Comparison of ENCODE assay signal across 8 mouse cellular contexts in the genomic region with DNA sequence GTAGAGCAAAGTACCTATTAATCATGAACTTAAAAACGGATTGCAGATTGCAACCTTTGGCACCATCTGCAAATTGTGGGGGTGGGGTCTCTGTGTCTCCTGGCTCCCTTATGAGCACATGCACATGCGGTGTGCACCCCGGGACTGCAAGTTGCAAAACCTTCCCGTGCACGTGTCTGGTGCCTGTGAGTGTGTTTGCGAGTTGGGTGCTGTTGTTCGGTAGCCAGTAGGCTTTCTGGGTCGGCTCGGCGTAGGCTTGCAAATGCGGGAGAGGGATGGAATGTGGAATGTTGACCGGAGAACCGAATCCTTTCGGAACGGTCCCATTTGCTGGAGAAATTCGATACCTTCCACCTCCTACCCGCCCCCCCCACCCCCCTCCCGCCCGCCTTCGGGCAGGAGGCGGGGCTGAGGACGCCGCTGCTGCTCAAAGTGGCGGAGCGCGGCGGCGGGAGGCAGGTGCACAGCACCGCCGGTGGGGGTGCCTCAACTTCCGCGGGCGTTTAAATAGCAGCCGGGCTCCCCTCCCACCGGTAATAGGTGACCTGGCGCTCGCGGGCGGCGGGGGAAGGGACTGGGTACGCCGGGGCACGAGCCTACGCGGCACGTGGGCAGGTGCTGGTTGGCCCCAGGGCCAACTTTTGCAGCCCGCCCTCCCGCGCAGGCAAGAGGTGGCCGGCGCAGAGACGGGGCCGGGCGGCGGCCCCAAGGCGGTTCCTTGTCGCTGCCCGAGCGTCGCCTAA. TPM values are rescaled to one million over a fixed set of nuclear protein-coding genes. Genes with fewer than 3 reads are reported as not detected.
DNase-seq lines count a peak whose midpoint lies in the region; ATAC-seq and TF ChIP-seq lines count a peak whose summit lies in the region.

No protein-coding gene starts in this region.

- peak; percentile 55 for DNase-seq in c-Kit-positive CD71-positive TER-119-negative erythroid progenitor cells, embryonic 14.5 days (ENCODE audit: low read depth)
- DNase-seq in forebrain, embryonic 10.5 days (ENCODE audit: extremely low spot score, low spot score) = peak; percentile 79
- peak; percentile 93 for DNase-seq in kidney, postnatal 14 days
- peak; percentile 46 to 60 (median 50) for DNase-seq in liver, embryonic 14.5 days (ENCODE audit: low read depth in 3 of 3, low spot score in 3 of 3)
- peak; percentile 83 for DNase-seq in neural tube, embryonic 10.5 days (ENCODE audit: extremely low spot score, low spot score)

- H3K27ac ChIP-seq in forebrain, embryonic 10.5 days = peak overlapping the region; percentile 99
- H3K27ac ChIP-seq in heart, embryonic 15.5 days = peak overlapping the region; percentile 98
- H3K27ac ChIP-seq in liver, embryonic 14.5 days = peak overlapping the region; percentile 90
- peak overlapping the region; percentile 92 for H3K27ac ChIP-seq in stomach, embryonic 15.5 days

- TF ChIP-seq EP300 in liver, embryonic 14.5 days (IDR thresholded peaks at IDR 0.05; ENCODE audit: low read depth) = no peak

- no peaks in the 10 kb centered on the region for H3K9me3 ChIP-seq in E14TG2a.4 (ENCODE audit: low read length)
- no peaks in the 10 kb centered on the region for H3K9me3 ChIP-seq in forebrain, embryonic 10.5 days
- H3K9me3 ChIP-seq in heart, embryonic 15.5 days (replicated peaks) = no peaks in the 10 kb centered on the region
- no peaks in the 10 kb centered on the region for H3K9me3 ChIP-seq in liver, embryonic 14.5 days (ENCODE audit: control insufficient read depth, low read length)
- H3K9me3 ChIP-seq in stomach, embryonic 15.5 days = no peaks in the 10 kb centered on the region

- peak overlapping the region; percentile 91 for H3K9ac ChIP-seq in heart, embryonic 15.5 days
- H3K9ac ChIP-seq in liver, embryonic 14.5 days (replicated peaks) = peak overlapping the region; percentile 88
- peak overlapping the region; percentile 85; the same call in 1 of the 2 replicates for H3K9ac ChIP-seq in stomach, embryonic 15.5 days

- peaks cover 68% of the 10 kb centered on the region for H3K36me3 ChIP-seq in E14TG2a.4 (ENCODE audit: insufficient read depth, low read length)
- no peaks in the 10 kb centered on the region for H3K36me3 ChIP-seq in forebrain, embryonic 10.5 days (replicated peaks)
- no peaks in the 10 kb centered on the region for H3K36me3 ChIP-seq in heart, embryonic 15.5 days
- no peaks in the 10 kb centered on the region for H3K36me3 ChIP-seq in liver, embryonic 14.5 days (replicated peaks; ENCODE audit: control insufficient read depth, insufficient read depth, low read depth)
- H3K36me3 ChIP-seq in stomach, embryonic 15.5 days = no peaks in the 10 kb centered on the region

- no peak for TF ChIP-seq CTCF in E14TG2a.4 (conservative IDR thresholded peaks at IDR 0.05; ENCODE audit: low read length)
- TF ChIP-seq CTCF in liver, embryonic 14.5 days (IDR thresholded peaks at IDR 0.05; ENCODE audit: low read depth) = no peak

- WGBS in forebrain, embryonic 10.5 days = under 1% methylated on average over 51 of the region's 60 CpGs
- under 1% methylated on average over 58 of the region's 60 CpGs for WGBS in heart, embryonic 15.5 days
- under 1% methylated on average over 45 of the region's 60 CpGs for WGBS in liver, embryonic 14.5 days (ENCODE audit: insufficient replicate concordance)
- WGBS in stomach, embryonic 15.5 days = under 1% methylated on average over 60 of the region's 60 CpGs

- ATAC-seq in heart, embryonic 15.5 days (replicated peaks; ENCODE audit: insufficient number of reproducible peaks, insufficient read depth, low FRiP score, low read depth) = peak; percentile 47
- ATAC-seq in liver, embryonic 14.5 days (ENCODE audit: insufficient read depth) = peak; percentile 60
- ATAC-seq in stomach, embryonic 15.5 days (ENCODE audit: insufficient read depth, low FRiP score, low read depth) = peak; percentile 63

- H3K4me2 ChIP-seq in heart, embryonic 15.5 days = peak overlapping the region; percentile 89
- H3K4me2 ChIP-seq in liver, embryonic 14.5 days (ENCODE audit: low read depth) = peak overlapping the region; percentile 98
- peak overlapping the region; percentile 96 for H3K4me2 ChIP-seq in stomach, embryonic 15.5 days

- H3K4me1 ChIP-seq in E14TG2a.4 (replicated peaks; ENCODE audit: low read depth, low read length) = peaks cover 71% of the 10 kb centered on the region
- H3K4me1 ChIP-seq in forebrain, embryonic 10.5 days = peaks cover 50% of the 10 kb centered on the region
- H3K4me1 ChIP-seq in heart, embryonic 15.5 days (replicated peaks) = peaks cover 17% of the 10 kb centered on the region
- H3K4me1 ChIP-seq in liver, embryonic 14.5 days (replicated peaks; ENCODE audit: control insufficient read depth in 2 of 2, insufficient read depth in 2 of 2, low read length in 1 of 2) = peaks cover 4 to 8% of the 10 kb centered on the region in 2 experiments
- H3K4me1 ChIP-seq in stomach, embryonic 15.5 days = 0 out of 2 replicates have a peak, but pooled peaks cover 4% of the 10 kb centered on the region

- H3K4me3 ChIP-seq in E14TG2a.4 (replicated peaks; ENCODE audit: low read length) = peak overlapping the region; percentile 86
- H3K4me3 ChIP-seq in forebrain, embryonic 10.5 days = peak overlapping the region; percentile 79
- peak overlapping the region; percentile 89 for H3K4me3 ChIP-seq in heart, embryonic 15.5 days
- H3K4me3 ChIP-seq in liver, embryonic 14.5 days (ENCODE audit: insufficient read depth in 1 of 2, low read depth in 2 of 2, low read length in 2 of 2) = peak overlapping the region; percentile 77 to 91
- H3K4me3 ChIP-seq in stomach, embryonic 15.5 days (replicated peaks) = peak overlapping the region; percentile 69

- no peaks in the 10 kb centered on the region for H3K27me3 ChIP-seq in E14TG2a.4 (ENCODE audit: insufficient read depth, low read length)
- H3K27me3 ChIP-seq in forebrain, embryonic 10.5 days (ENCODE audit: poor library complexity, severe bottlenecking) = no peaks in the 10 kb centered on the region
- H3K27me3 ChIP-seq in heart, embryonic 15.5 days = no peaks in the 10 kb centered on the region
- H3K27me3 ChIP-seq in liver, embryonic 14.5 days (ENCODE audit: control insufficient read depth, insufficient read depth, low read length) = no peaks in the 10 kb centered on the region
- no peaks in the 10 kb centered on the region for H3K27me3 ChIP-seq in stomach, embryonic 15.5 days (replicated peaks)

RNA-seq across cellular contexts. Expression of gene Jade1, which starts 9.1 kb away (rescaled TPM):
- 19.6 and 21.2 TPM in 2 replicates for polyA plus RNA-seq in forebrain, embryonic 10.5 days (2016; fragmentation: Nextera tagmentation; extraction: Ambion mirVana)
- 15.9 and 16.0 TPM in 2 replicates for polyA plus RNA-seq in heart, embryonic 15.5 days (2015; fragmentation: Nextera tagmentation; extraction: Ambion mirVana)
- 2.6 and 4.5 TPM in 2 replicates for polyA plus RNA-seq in liver, embryonic 14.5 days (2012; rRNA removed)
- 6.1 and 7.8 TPM in 2 replicates for polyA plus RNA-seq in liver, embryonic 14.5 days (2014; fragmentation: Nextera tagmentation; extraction: Ambion mirVana)
- polyA plus RNA-seq in stomach, embryonic 15.5 days (2015; fragmentation: Nextera tagmentation; extraction: Ambion mirVana) = 17.0 and 17.5 TPM in 2 replicates

Comparison
In these comparisons a context has a peak if more than half of its experiments do, and no peak if none do; other contexts are left out.
1. Peak in every context shown above with its lines: DNase-seq, ATAC-seq, H3K4me3 ChIP-seq and H3K27ac ChIP-seq.